Mouse (Mus musculus) heart, postnatal 4 days (tissue): ENCODE data around the gene Mmp8. TPM values are rescaled to one million over a fixed set of nuclear protein-coding genes. Genes with fewer than 3 reads are reported as not detected.
A peak's percentile ranks its signal among the peaks of the same experiment; 100 is the strongest.

Experiments used
- DNase-seq: peaks from one replicate; pipeline ENCODE4 v3.0.0; 2021
- total RNA-seq, 2 experiments: library from RNA; stranded (reverse); gene quantifications; 2 replicates each; pipeline ENCODE4 v1.2.3; 2021

Mmp8 gene
- under 1 TPM in 1 of 2 experiments, not detected in 1; 0.41 TPM for total RNA-seq

- DNase-seq = no peak
These were observed at the start of gene Mmp8 for GRCm38 (mm10) chr9:7558221-7559017. Gene Mmp8 (plus strand): TSS chr9:7558456.

- DNase-seq = no peak
These were observed 48.5 kb upstream of the Mmp8 start for GRCm38 (mm10) chr9:7509619-7510233.

GRCm38 (mm10) chr9:7517944-7518571, 40.2 kb upstream of the Mmp8 start:
- no peak for DNase-seq

DNA sequence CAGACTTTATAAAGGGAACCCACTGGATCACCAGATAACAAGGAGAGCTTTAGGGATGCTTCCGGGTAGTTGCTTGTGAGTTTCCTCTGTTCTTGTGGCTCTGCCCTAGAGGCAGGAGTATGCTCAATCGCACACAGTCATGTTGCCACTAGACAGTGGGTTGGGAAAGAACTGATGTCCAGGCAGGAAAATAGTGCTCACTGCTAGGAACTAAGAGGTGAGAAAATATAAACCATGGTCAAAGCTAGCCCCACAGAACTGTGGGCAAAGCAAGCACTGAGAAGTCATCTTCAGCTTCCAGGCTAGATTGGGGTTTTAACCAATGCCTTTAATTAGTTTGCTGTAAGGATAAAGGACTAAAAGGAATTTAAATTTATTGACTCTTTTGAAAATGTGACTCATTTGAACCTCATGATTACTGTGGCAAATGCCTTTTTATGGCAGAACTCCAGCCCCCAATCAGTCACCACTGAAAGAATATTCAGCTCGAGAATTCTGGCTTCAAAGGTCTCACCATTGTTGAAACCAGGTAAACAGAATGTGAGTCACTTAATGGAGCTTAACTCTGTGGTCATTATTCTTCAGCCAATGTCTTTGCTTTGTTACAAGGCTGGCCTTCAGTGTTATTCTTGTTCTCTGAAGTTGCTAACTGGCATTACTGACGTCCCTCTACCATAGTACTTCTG, 31.9 kb upstream of the Mmp8 start:
- no peak for DNase-seq

DNA sequence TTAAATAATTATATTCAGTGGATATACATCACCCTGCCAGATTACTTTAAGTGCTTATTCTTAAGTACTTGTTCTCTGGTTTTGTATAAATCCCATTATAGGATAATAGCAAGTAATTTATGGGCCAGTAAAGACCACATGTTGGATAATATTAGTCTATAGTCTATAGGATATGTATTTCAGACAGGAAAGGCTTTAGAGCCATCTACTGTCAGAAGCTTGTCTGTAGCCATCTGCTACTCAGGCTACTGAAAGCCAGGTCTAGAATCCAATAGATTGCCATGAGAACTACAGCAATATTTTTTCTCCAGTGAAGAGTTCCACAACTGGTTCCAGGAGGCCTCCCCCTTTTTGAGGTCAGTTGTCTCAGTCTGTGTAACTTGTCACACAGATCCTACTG, 15.5 kb upstream of the Mmp8 start:
- DNase-seq = no peak

DNA sequence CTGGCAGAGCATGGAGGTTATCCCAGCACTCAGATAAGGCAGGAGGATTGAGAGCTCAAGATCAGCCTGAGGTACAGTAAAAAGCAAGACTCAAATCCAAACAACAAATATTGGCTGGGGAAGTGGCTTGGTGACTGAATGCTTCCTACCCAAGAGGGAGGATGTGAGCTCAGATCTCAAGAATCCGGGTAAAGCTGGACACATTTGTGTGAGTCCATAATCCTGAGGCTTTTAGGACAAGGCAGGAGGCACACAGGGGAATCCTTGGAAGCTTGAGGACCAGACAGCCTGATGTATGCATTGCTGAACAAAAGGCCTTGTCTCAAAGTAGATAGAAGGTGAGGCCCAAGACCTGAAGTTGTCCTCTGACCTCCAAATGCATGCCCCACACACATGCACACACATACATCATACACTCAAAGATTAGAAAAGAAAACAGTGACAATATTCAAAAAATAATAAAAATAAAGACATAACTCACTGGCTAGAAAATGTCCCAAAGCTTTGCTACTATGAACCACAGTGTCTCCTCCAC, 13.3 kb upstream of the Mmp8 start:
- DNase-seq = peak; percentile 17

DNA sequence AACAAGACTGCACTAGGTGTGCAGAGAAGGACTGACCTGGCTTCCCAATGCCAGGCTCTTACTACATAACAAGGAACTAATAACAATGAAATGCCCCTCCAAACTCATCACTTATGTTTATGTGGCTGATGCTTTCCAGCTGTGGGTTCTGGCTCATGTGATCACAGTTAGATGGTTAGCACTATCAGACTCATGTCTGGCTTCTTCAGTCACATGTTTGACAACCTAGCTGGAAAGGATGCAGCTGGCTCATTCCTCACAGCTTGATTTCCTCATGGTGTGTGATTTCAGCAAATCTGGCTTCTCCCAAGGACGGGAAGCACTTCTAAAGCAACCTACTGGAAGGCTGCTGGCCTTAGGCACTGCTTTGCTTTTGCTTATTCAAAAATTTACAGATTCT, 12.8 kb upstream of the Mmp8 start:
- peak; percentile 66 for DNase-seq

- no peak for DNase-seq
These were observed 12.3 kb upstream of the Mmp8 start for GRCm38 (mm10) chr9:7545920-7546319.

- no peak for DNase-seq
These were observed 6.3 kb upstream of the Mmp8 start for GRCm38 (mm10) chr9:7551943-7552342.

- DNase-seq = no peak
These were observed 4.7 kb upstream of the Mmp8 start for GRCm38 (mm10) chr9:7553536-7553935.

- peak; percentile 39 for DNase-seq
These were observed 3.9 kb upstream of the Mmp8 start for GRCm38 (mm10) chr9:7554382-7554781.

DNA sequence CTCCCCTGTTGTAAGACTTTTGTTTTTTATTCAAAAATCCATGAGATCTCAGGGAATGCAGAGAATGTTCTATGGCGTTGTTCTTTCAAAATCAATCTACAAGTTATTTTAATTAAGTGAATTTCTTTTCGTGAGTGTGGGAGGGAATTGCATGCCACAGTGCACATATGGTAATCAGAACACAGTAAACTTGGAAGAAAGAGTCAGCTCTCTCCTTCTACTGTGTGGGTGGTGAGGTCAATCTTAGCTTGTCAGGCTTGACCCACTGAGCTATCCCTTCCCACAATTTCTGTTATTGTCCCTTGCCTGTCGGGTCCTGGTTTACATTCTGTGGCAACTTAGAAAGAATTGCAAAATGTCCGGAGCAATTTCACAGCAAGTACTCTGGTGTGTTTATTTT, 1.8 kb downstream of the Mmp8 start:
- DNase-seq = no peak

DNA sequence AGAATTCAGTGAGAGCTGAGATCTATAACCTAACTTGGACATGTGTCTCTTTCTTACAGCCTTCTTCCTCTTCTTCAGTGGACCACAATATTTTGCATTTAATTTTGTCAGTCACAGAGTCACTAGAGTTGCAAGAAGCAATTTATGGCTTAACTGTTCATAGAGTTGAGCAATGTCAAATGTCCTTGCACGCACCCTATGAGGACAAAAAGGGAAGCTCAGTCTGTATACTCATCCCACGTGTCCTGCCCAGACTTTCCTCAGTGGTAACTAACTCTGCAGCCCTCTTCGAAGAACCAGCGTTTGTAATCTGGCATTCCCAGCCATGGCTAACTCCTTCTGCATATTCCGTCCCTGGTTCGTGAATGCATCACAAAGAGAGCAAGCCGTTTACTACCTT, 9.1 kb downstream of the Mmp8 start:
- no peak for DNase-seq

- no peak for DNase-seq
These were observed 9.7 kb downstream of the Mmp8 start for GRCm38 (mm10) chr9:7567923-7568322.

DNA sequence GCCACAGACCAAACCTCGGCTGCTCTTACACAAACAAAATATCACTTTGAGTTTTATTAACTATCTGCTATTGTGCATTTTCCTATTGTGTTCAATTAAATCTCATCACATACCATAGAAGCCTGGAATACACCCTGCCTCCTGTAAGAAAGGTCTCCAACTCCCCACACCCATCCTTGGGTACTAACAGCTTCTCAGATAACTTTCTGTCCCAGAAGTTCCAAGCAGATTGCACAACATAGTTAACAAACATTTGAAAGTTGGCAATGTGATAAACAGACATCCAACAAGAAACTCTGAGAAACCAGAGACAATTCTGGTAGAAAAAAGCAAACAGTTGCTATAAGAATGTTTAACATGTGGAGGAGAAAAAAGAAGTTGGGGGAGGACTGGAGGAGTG, 12.2 kb downstream of the Mmp8 start:
- no peak for DNase-seq

GRCm38 (mm10) chr9:7571162-7571561, 12.9 kb downstream of the Mmp8 start, which contains the start of gene Mmp27:
Gene Mmp27 (plus strand): TSS chr9:7571396.
- DNase-seq = no peak

DNA sequence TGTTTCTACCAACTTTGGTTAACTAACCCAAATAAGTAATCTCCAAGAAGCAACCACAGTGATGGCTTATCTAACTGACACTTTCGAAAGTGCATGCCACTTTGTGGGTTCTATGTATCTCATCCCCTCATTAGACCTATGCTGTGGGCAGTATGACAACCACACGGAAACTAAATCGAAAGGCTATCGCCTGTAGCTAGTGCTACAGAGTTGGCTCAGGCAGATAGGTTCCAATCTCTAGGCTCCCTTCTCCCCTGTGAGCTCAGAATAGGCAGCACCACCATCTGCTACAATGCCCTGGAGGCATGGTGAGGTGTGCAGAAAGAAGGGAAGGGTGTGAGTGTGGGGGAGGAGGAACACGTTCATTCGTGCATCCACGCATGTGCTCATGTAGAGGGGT, 13.9 kb downstream of the Mmp8 start:
- no peak for DNase-seq

DNA sequence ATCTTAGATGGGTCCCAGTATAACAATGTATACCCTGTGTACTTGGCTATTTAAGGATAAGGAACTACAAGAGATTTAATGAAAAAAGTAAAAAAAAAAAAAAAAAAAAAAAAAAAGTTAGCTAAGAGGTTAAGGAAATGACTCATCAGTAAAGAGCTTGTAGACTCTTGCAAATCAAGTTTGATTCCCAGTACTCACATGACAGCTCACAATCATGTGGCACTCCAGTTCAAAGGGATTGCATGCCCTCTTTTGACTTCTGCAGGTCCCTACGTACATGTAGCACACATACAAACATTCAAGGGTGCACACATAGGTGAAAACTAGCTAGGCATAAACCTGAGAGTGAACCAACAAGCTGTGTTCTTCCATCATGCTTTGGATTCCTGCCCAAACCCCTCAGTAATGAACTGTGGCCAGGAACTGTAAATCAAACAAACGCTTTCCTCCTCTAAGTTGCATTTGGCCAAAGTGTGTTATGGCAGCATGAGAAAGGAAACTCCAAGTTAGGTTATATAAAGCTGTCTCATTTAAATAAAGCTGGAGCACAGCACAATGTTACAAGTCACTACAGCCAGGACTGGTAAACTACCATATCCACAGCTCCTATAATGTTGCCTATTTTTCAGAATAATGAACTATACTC, 14.5 kb downstream of the Mmp8 start:
- DNase-seq = no peak

DNA sequence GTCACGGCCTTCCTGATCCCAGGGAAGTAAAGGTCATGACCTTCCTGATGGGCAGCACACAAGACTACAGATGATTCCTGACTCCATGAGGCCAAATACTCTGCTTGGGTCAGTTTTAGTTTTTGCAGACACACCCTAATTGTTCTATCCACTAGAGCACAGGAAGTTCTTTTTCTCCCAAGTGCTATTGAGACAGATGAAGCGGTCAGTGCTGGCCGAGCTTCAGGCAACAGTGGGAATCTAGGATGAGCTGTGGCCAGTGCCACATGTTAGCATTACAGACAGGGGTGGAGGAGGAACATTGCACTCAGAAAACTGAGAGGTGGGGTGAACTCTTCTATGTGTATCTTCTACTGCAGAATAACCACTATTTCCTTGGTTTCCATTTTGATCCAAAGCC, 17.3 kb downstream of the Mmp8 start:
- no peak for DNase-seq

GRCm38 (mm10) chr9:7577371-7577770, 19.1 kb downstream of the Mmp8 start:
- DNase-seq = no peak

DNA sequence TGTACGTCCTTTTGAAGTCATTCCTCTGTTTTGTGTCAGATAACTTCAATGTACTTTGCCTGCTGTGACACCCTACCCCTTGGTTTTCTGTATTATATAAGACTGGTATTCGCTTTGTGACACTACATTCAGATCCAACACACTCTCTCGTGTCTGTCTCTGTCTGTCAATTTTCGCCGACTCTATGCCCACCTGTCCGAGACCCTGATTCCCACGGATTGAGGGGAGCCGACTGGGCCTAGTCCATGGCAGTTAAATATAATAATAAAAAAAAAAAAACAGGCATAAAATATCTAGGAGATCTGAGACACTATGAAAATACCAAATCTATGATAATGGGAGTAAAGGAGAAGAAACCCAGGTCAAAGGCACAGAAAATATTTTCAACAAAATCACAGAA, 31.8 kb downstream of the Mmp8 start:
- no peak for DNase-seq

DNA sequence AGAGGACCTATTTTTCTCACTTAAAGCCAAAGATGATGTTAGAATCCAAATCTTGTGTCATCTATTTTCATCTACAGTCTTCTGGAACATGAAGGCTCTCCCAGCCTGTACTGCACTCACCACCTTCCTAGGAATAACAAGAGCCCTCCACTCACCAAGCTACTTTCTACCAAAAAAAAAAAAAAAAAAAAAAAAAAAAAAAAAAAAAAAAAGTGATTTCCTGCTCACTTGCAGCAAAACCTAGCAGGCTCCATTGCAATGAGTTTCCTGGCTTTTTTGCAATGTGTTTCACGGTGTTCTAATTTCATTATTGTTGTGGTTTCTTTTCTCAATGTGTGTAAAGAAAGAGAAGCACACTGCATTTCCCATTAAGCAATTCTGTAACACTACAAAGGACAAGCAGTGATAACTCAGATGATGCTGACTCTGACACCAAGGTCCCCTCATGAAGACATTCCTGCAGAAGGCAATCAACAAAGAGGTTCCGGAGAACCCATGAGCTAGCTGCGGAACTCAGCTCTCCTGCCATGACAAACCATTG, 35.1 kb downstream of the Mmp8 start:
- DNase-seq = no peak
